Mouse (Mus musculus) brain, adult 2 months (tissue): ENCODE measurements around the gene Macrod2.

ENCODE experiments used
- DNase-seq: peaks from one replicate; pipeline ENCODE4 v3.0.0; 2011; ENCODE audit warnings: low read depth, low spot score

Macrod2 gene

GRCm38 (mm10) chr2:141954795-141955194, 1559.7 kb downstream of the Macrod2 start:
- DNase-seq = peak; percentile 27

GRCm38 (mm10) chr2:141955197-141955596, 1560.1 kb downstream of the Macrod2 start:
- peak; percentile 26 for DNase-seq

- no peak for DNase-seq
Observed at GRCm38 (mm10) chr2:141962868-141963267, 1567.8 kb downstream of the Macrod2 start.

- peak; percentile 35 for DNase-seq
Observed at GRCm38 (mm10) chr2:141983664-141984395, 1588.7 kb downstream of the Macrod2 start.

GRCm38 (mm10) chr2:141998901-141999300, 1603.8 kb downstream of the Macrod2 start:
- peak; percentile 86 for DNase-seq

- no peak for DNase-seq
Observed at GRCm38 (mm10) chr2:142024534-142025155, 1629.5 kb downstream of the Macrod2 start.

GRCm38 (mm10) chr2:142026721-142027120, 1631.6 kb downstream of the Macrod2 start:
- peak; percentile 65 for DNase-seq

GRCm38 (mm10) chr2:142030756-142031646, 1635.9 kb downstream of the Macrod2 start:
- DNase-seq = peak; percentile 41

- no peak for DNase-seq
Observed at GRCm38 (mm10) chr2:142055576-142055975, 1660.5 kb downstream of the Macrod2 start.

- peak; percentile 73 for DNase-seq
Observed at GRCm38 (mm10) chr2:142057889-142058750, 1663.0 kb downstream of the Macrod2 start.

GRCm38 (mm10) chr2:142058751-142059090, 1663.6 kb downstream of the Macrod2 start:
- no peak for DNase-seq

GRCm38 (mm10) chr2:142108947-142109346, 1713.8 kb downstream of the Macrod2 start:
- no peak for DNase-seq

- DNase-seq = no peak
Observed at GRCm38 (mm10) chr2:142116623-142117022, 1721.5 kb downstream of the Macrod2 start.

GRCm38 (mm10) chr2:142128109-142128508, 1733.0 kb downstream of the Macrod2 start:
- no peak for DNase-seq

- no peak for DNase-seq
Observed at GRCm38 (mm10) chr2:142129166-142129565, 1734.1 kb downstream of the Macrod2 start.

GRCm38 (mm10) chr2:142149310-142149709, 1754.2 kb downstream of the Macrod2 start:
- no peak for DNase-seq

- DNase-seq = peak; percentile 65
Observed at GRCm38 (mm10) chr2:142163506-142164275, 1768.6 kb downstream of the Macrod2 start.

GRCm38 (mm10) chr2:142169649-142170048, 1774.5 kb downstream of the Macrod2 start:
- no peak for DNase-seq

- peak; percentile 83 for DNase-seq
Observed at GRCm38 (mm10) chr2:142172706-142173105, 1777.6 kb downstream of the Macrod2 start.

GRCm38 (mm10) chr2:142174039-142174438, 1778.9 kb downstream of the Macrod2 start:
- no peak for DNase-seq
